In genomic region chr5:135945916-135946408, GRCm38 (mm10) we compare ENCODE assay signal across 9 mouse cellular contexts. TPM values are rescaled to one million over a fixed set of nuclear protein-coding genes. Genes with fewer than 3 reads are reported as not detected.
DNase-seq lines count a peak whose midpoint lies in the region; ATAC-seq lines count a peak whose summit lies in the region.
"Had no signal": no experiment of that assay in that cellular context is flagged by ENCODE, and none has a peak within 500 bp of the region (broad histone marks: within the 10 kb centered on the region; RNA-seq: fewer than 3 reads in every experiment).

No protein-coding gene starts in this region.

- H3K27ac ChIP-seq in heart, embryonic 12.5 days (ENCODE audit: poor library complexity, severe bottlenecking): peak overlapping the region; percentile 18; the same call in 1 of the 2 replicates
- H3K27ac ChIP-seq in hindbrain, embryonic 14.5 days: 0 out of 2 replicates have a peak overlapping the region, but pooled peaks have one; percentile 51

- H3K36me3 ChIP-seq in heart, embryonic 12.5 days: no peaks in the 10 kb centered on the region
- no peaks in the 10 kb centered on the region for H3K36me3 ChIP-seq in hindbrain, embryonic 14.5 days (replicated peaks; ENCODE audit: control insufficient read depth, insufficient read depth)

- H3K9ac ChIP-seq in heart, embryonic 12.5 days: no peak overlapping the region
- H3K9ac ChIP-seq in hindbrain, embryonic 14.5 days: no peak overlapping the region

- H3K4me2 ChIP-seq in heart, embryonic 12.5 days: peak overlapping the region; percentile 50
- H3K4me2 ChIP-seq in hindbrain, embryonic 14.5 days (replicated peaks): peak overlapping the region; percentile 24

- DNase-seq in heart, adult 8-10 months (ENCODE audit: low spot score): no peak
- DNase-seq in urinary bladder, postnatal 14 days (ENCODE audit: low spot score): peak; percentile 13
- no peak for DNase-seq in urinary bladder, postnatal 10 days (ENCODE audit: low spot score)
- no peak for DNase-seq in hindbrain, embryonic 14.5 days (ENCODE audit: low spot score)
- DNase-seq in urinary bladder, postnatal 25 days (ENCODE audit: low spot score): no peak

- 0 out of 2 replicates have a peak overlapping the region, but pooled peaks have one; percentile 1 for H3K4me3 ChIP-seq in heart, embryonic 12.5 days
- no peak overlapping the region for H3K4me3 ChIP-seq in hindbrain, embryonic 14.5 days (replicated peaks; ENCODE audit: low read length)

- H3K9me3 ChIP-seq in heart, embryonic 12.5 days (replicated peaks): peaks cover 4% of the 10 kb centered on the region; the same call in 1 of the 2 replicates
- no peaks in the 10 kb centered on the region for H3K9me3 ChIP-seq in hindbrain, embryonic 14.5 days (ENCODE audit: control insufficient read depth, low read length)

- no peaks in the 10 kb centered on the region for H3K27me3 ChIP-seq in heart, embryonic 12.5 days (replicated peaks)
- H3K27me3 ChIP-seq in hindbrain, embryonic 14.5 days (ENCODE audit: control insufficient read depth, insufficient read depth, low read length): no peaks in the 10 kb centered on the region

- H3K4me1 ChIP-seq in heart, embryonic 12.5 days (replicated peaks): peaks cover 15% of the 10 kb centered on the region
- 0 out of 2 replicates have a peak, but pooled peaks cover 3% of the 10 kb centered on the region for H3K4me1 ChIP-seq in hindbrain, embryonic 14.5 days (replicated peaks; ENCODE audit: control insufficient read depth, insufficient read depth, low read length)

- 48% methylated on average over 10 of the region's 10 CpGs for WGBS in heart, embryonic 12.5 days
- WGBS in hindbrain, embryonic 14.5 days: 42% methylated on average over 10 of the region's 10 CpGs

- 0 out of 2 replicates have a peak, but pooled peaks have one; percentile 30 for ATAC-seq in heart, embryonic 12.5 days (ENCODE audit: insufficient number of reproducible peaks, low FRiP score)
- ATAC-seq in hindbrain, embryonic 14.5 days (ENCODE audit: low FRiP score): no peak
- ATAC-seq in megakaryocyte progenitor cell, adult 5-6 weeks (replicated peaks; ENCODE audit: poor library complexity): no peak
- no peak for ATAC-seq in monocyte, adult 5-6 weeks (replicated peaks; ENCODE audit: insufficient number of reproducible peaks, low FRiP score, low TSS enrichment, poor library complexity, severe bottlenecking)

RNA-seq across cellular contexts. Expression of gene Ywhag, which starts 11.5 kb away (rescaled TPM):
- polyA plus RNA-seq in heart, embryonic 12.5 days (2016; fragmentation: Nextera tagmentation; extraction: Ambion mirVana): 214 and 222 TPM in 2 replicates
- 100 to 1,000 TPM; 265 to 313 (median 289) TPM for total RNA-seq in heart, adult 8-10 months (2022)
- polyA plus RNA-seq in hindbrain, embryonic 14.5 days (2014; fragmentation: Nextera tagmentation; extraction: Ambion mirVana): 429 and 481 TPM in 2 replicates
- total RNA-seq in megakaryocyte progenitor cell, adult 5-6 weeks (2015): 124 and 130 TPM in 2 replicates
- 87.4 and 88.3 TPM in 2 replicates for total RNA-seq in megakaryocyte progenitor cell, adult 5-6 weeks (2017)
- total RNA-seq in monocyte, adult 5-6 weeks (2017): 86.4 to 119 TPM (median 100 TPM) in 3 replicates

RNA-seq across cellular contexts. Expression of gene Ssc4d, which starts 28.4 kb away (rescaled TPM):
- polyA plus RNA-seq in heart, embryonic 12.5 days (2016; fragmentation: Nextera tagmentation; extraction: Ambion mirVana): 0.70 and 1.6 TPM in 2 replicates
- under 1 TPM in 3 of 4 experiments, not detected in 1; 0.44 to 0.53 (median 0.46) TPM for total RNA-seq in heart, adult 8-10 months (2022)
- 1.5 TPM in 2 replicates for polyA plus RNA-seq in hindbrain, embryonic 14.5 days (2014; fragmentation: Nextera tagmentation; extraction: Ambion mirVana)
- total RNA-seq in megakaryocyte progenitor cell, adult 5-6 weeks (2015): 3.3 and 6.8 TPM in 2 replicates
- 2.0 and 2.3 TPM in 2 replicates for total RNA-seq in megakaryocyte progenitor cell, adult 5-6 weeks (2017)
- 1.5 to 1.9 TPM in 2 of 3 replicates, not detected in the other for total RNA-seq in monocyte, adult 5-6 weeks (2017)

RNA-seq across cellular contexts. Expression of gene Zp3, which starts 33.9 kb away (rescaled TPM):
- polyA plus RNA-seq in heart, embryonic 12.5 days (2016; fragmentation: Nextera tagmentation; extraction: Ambion mirVana): 0.13 TPM in 1 of 2 replicates, not detected in the other
- total RNA-seq in heart, adult 8-10 months (2022): not detected
- not detected in 2 replicates for polyA plus RNA-seq in hindbrain, embryonic 14.5 days (2014; fragmentation: Nextera tagmentation; extraction: Ambion mirVana)
- 0.10 TPM in 1 of 2 replicates, not detected in the other for total RNA-seq in megakaryocyte progenitor cell, adult 5-6 weeks (2015)
- total RNA-seq in megakaryocyte progenitor cell, adult 5-6 weeks (2017): not detected in 2 replicates
- not detected in 3 replicates for total RNA-seq in monocyte, adult 5-6 weeks (2017)
- polyA plus RNA-seq: embryonic facial prominence, embryonic 11.5 days had no signal

RNA-seq across cellular contexts. Expression of gene Dtx2, which starts 48.6 kb away (rescaled TPM):
- polyA plus RNA-seq in heart, embryonic 12.5 days (2016; fragmentation: Nextera tagmentation; extraction: Ambion mirVana): 28.7 and 29.9 TPM in 2 replicates
- 1 to 10 TPM; 6.0 to 7.3 (median 6.8) TPM for total RNA-seq in heart, adult 8-10 months (2022)
- 23.1 and 24.2 TPM in 2 replicates for polyA plus RNA-seq in hindbrain, embryonic 14.5 days (2014; fragmentation: Nextera tagmentation; extraction: Ambion mirVana)
- 12.9 and 13.7 TPM in 2 replicates for total RNA-seq in megakaryocyte progenitor cell, adult 5-6 weeks (2015)
- 4.7 and 5.5 TPM in 2 replicates for total RNA-seq in megakaryocyte progenitor cell, adult 5-6 weeks (2017)
- 5.4 to 11.2 TPM (median 6.8 TPM) in 3 replicates for total RNA-seq in monocyte, adult 5-6 weeks (2017)

RNA-seq across cellular contexts. Expression of gene Hspb1, which starts 58.2 kb away (rescaled TPM):
- polyA plus RNA-seq in heart, embryonic 12.5 days (2016; fragmentation: Nextera tagmentation; extraction: Ambion mirVana): 916 and 1,021 TPM in 2 replicates
- total RNA-seq in heart, adult 8-10 months (2022): 100 to 1,000 TPM; 312 to 583 (median 421) TPM
- polyA plus RNA-seq in hindbrain, embryonic 14.5 days (2014; fragmentation: Nextera tagmentation; extraction: Ambion mirVana): 10.3 and 10.6 TPM in 2 replicates
- not detected in 2 replicates for total RNA-seq in megakaryocyte progenitor cell, adult 5-6 weeks (2015)
- not detected in 2 replicates for total RNA-seq in megakaryocyte progenitor cell, adult 5-6 weeks (2017)
- total RNA-seq in monocyte, adult 5-6 weeks (2017): 1.9 TPM in 1 of 3 replicates, not detected in the others
